ENCODE assay signal across 8 mouse cellular contexts in genomic region chr7:45705443-45705864, GRCm38 (mm10). TPM values are rescaled to one million over a fixed set of nuclear protein-coding genes. Genes with fewer than 3 reads are reported as not detected.
DNase-seq lines count a peak whose midpoint lies in the region; ATAC-seq and TF ChIP-seq lines count a peak whose summit lies in the region.

No protein-coding gene starts in this region.

- peak overlapping the region; percentile 70 to 93 for H3K27ac ChIP-seq in heart, embryonic 14.5 days (replicated peaks in 1 of 2; ENCODE audit: control insufficient read depth in 1 of 2, insufficient read depth in 1 of 2, low read depth in 2 of 2, low read length in 2 of 2)
- peak overlapping the region; percentile 100 for H3K27ac ChIP-seq in cortical plate, adult 2 months (ENCODE audit: insufficient read depth, low read length)
- peak overlapping the region; percentile 82 for H3K27ac ChIP-seq in hindbrain, postnatal 0 days
- peak overlapping the region; percentile 91 for H3K27ac ChIP-seq in midbrain, postnatal 0 days (ENCODE audit: low read depth, low read length)

- H3K36me3 ChIP-seq in heart, embryonic 14.5 days (ENCODE audit: control insufficient read depth, insufficient read depth, low read length), result peaks cover 9% of the 10 kb centered on the region
- H3K36me3 ChIP-seq in hindbrain, postnatal 0 days (ENCODE audit: insufficient read depth, low read length), result peaks cover under 1% of the 10 kb centered on the region; the same call in 1 of the 2 replicates
- H3K36me3 ChIP-seq in midbrain, postnatal 0 days (ENCODE audit: insufficient read depth, low read length), result peaks cover 2% of the 10 kb centered on the region

- intact Hi-C loops in heart, postnatal 36 days (cut with DNase I), result loop anchor here (5.0 kb wide), 1 partner anchor 1002 kb away; no protein-coding TSS in a partner anchor
- intact Hi-C loops in left cerebral cortex, postnatal 36 days (cut with DNase I), result no loop called here

- TF ChIP-seq POLR2A in cortical plate, adult 2 months (IDR thresholded peaks at IDR 0.05; ENCODE audit: extremely low read depth, insufficient read depth, low read length), result no peak

- under 1% methylated on average over 21 of the region's 21 CpGs for WGBS in heart, embryonic 14.5 days
- WGBS in hindbrain, postnatal 0 days, result under 1% methylated on average over 21 of the region's 21 CpGs
- under 1% methylated on average over 21 of the region's 21 CpGs for WGBS in midbrain, postnatal 0 days

- ATAC-seq in heart, embryonic 14.5 days (ENCODE audit: insufficient number of reproducible peaks, insufficient read depth, low FRiP score, low read depth), result no peak
- ATAC-seq in hindbrain, postnatal 0 days, result no peak
- ATAC-seq in midbrain, postnatal 0 days (ENCODE audit: low FRiP score), result no peak

- peak overlapping the region; percentile 93 for H3K9ac ChIP-seq in heart, embryonic 14.5 days (ENCODE audit: low read length)
- peak overlapping the region; percentile 63 for H3K9ac ChIP-seq in hindbrain, postnatal 0 days (replicated peaks; ENCODE audit: low read length)
- H3K9ac ChIP-seq in midbrain, postnatal 0 days (replicated peaks; ENCODE audit: low read length, poor library complexity, severe bottlenecking), result peak overlapping the region; percentile 71

- H3K27me3 ChIP-seq in heart, embryonic 14.5 days (ENCODE audit: control insufficient read depth, insufficient read depth, low read length), result peaks cover 1% of the 10 kb centered on the region
- no peaks in the 10 kb centered on the region for H3K27me3 ChIP-seq in hindbrain, postnatal 0 days (ENCODE audit: insufficient read depth, low read length)
- no peaks in the 10 kb centered on the region for H3K27me3 ChIP-seq in midbrain, postnatal 0 days (ENCODE audit: insufficient read depth, low read length)

- peak overlapping the region; percentile 66 to 74 for H3K4me3 ChIP-seq in heart, embryonic 14.5 days (ENCODE audit: control insufficient read depth in 1 of 2, insufficient read depth in 1 of 2, low read depth in 1 of 2, low read length in 2 of 2)
- peak overlapping the region; percentile 97 for H3K4me3 ChIP-seq in cortical plate, adult 2 months (ENCODE audit: insufficient read depth, low read length)
- H3K4me3 ChIP-seq in hindbrain, postnatal 0 days (ENCODE audit: low read length), result peak overlapping the region; percentile 49
- H3K4me3 ChIP-seq in midbrain, postnatal 0 days (ENCODE audit: low read depth, low read length), result peak overlapping the region; percentile 61

- TF ChIP-seq CTCF in cortical plate, adult 2 months (IDR thresholded peaks at IDR 0.05; ENCODE audit: extremely low read depth, insufficient read depth, low read length), result no peak
- TF ChIP-seq CTCF in hindbrain, postnatal 0 days (IDR thresholded peaks at IDR 0.05; ENCODE audit: low read depth), result no peak
- no peak for TF ChIP-seq CTCF in midbrain, postnatal 0 days (IDR thresholded peaks at IDR 0.05)

- no peak for DNase-seq in heart, postnatal 36 days
- no peak for DNase-seq in hindbrain, postnatal 0 days (ENCODE audit: low spot score)
- no peak for DNase-seq in midbrain, postnatal 0 days (ENCODE audit: low spot score)
- DNase-seq in urinary bladder, postnatal 14 days (ENCODE audit: low spot score), result no peak
- no peak for DNase-seq in left cerebral cortex, postnatal 36 days (ENCODE audit: low spot score in 2 of 2)
- DNase-seq in right cerebral cortex, postnatal 4 days, result no peak

- peak overlapping the region; percentile 96 for H3K4me2 ChIP-seq in heart, embryonic 14.5 days (ENCODE audit: low read length)
- H3K4me2 ChIP-seq in hindbrain, postnatal 0 days (ENCODE audit: low read depth, low read length), result peak overlapping the region; percentile 90
- H3K4me2 ChIP-seq in midbrain, postnatal 0 days (ENCODE audit: low read depth, low read length, poor library complexity, severe bottlenecking), result peak overlapping the region; percentile 81

- H3K9me3 ChIP-seq in heart, embryonic 14.5 days (ENCODE audit: control insufficient read depth, low read length), result no peaks in the 10 kb centered on the region
- no peaks in the 10 kb centered on the region for H3K9me3 ChIP-seq in hindbrain, postnatal 0 days (ENCODE audit: low read length)
- no peaks in the 10 kb centered on the region for H3K9me3 ChIP-seq in midbrain, postnatal 0 days (ENCODE audit: low read length)

- H3K4me1 ChIP-seq in heart, embryonic 14.5 days (ENCODE audit: control insufficient read depth in 2 of 2, insufficient read depth in 2 of 2, low read length in 2 of 2), result peaks cover 28 to 43% of the 10 kb centered on the region in 2 experiments
- peaks cover 11% of the 10 kb centered on the region for H3K4me1 ChIP-seq in cortical plate, adult 2 months (ENCODE audit: control insufficient read depth, insufficient read depth, low read length)
- peaks cover 48% of the 10 kb centered on the region for H3K4me1 ChIP-seq in hindbrain, postnatal 0 days (ENCODE audit: insufficient read depth, low read length)
- H3K4me1 ChIP-seq in midbrain, postnatal 0 days (ENCODE audit: insufficient read depth, low read length), result peaks cover 33% of the 10 kb centered on the region

RNA-seq across cellular contexts. Expression of gene Dbp, which starts 0.6 kb away (rescaled TPM):
- polyA plus RNA-seq in heart, embryonic 14.5 days (2014; fragmentation: Nextera tagmentation; extraction: Ambion mirVana), result 4.5 and 7.3 TPM in 2 replicates
- total RNA-seq in heart, postnatal 36 days (2021), result 100 to 1,000 TPM in 1 of 2 experiments, 10 to 100 TPM in 1; 44.4 to 158 TPM
- 251 and 257 TPM in 2 replicates for polyA plus RNA-seq in cortical plate, adult 2 months (2012; rRNA removed)
- 4.2 and 12.2 TPM in 2 replicates for total RNA-seq in hindbrain, postnatal 0 days (2014; rRNA removed)
- 4.6 and 5.3 TPM in 2 replicates for polyA plus RNA-seq in hindbrain, postnatal 0 days (2015; fragmentation: Nextera tagmentation; extraction: Ambion mirVana)
- 8.4 and 9.6 TPM in 2 replicates for total RNA-seq in midbrain, postnatal 0 days (2014; rRNA removed)
- polyA plus RNA-seq in midbrain, postnatal 0 days (2015; fragmentation: Nextera tagmentation; extraction: Ambion mirVana), result 4.6 and 4.8 TPM in 2 replicates
- total RNA-seq in left cerebral cortex, postnatal 36 days (2021), result 100 to 1,000 TPM; 128 to 138 TPM

RNA-seq across cellular contexts. Expression of gene Car11, which starts 5.8 kb away (rescaled TPM):
- polyA plus RNA-seq in heart, embryonic 14.5 days (2014; fragmentation: Nextera tagmentation; extraction: Ambion mirVana), result 6.8 and 8.0 TPM in 2 replicates
- 1 to 10 TPM; 6.2 to 6.7 TPM for total RNA-seq in heart, postnatal 36 days (2021)
- 351 and 377 TPM in 2 replicates for polyA plus RNA-seq in cortical plate, adult 2 months (2012; rRNA removed)
- total RNA-seq in hindbrain, postnatal 0 days (2014; rRNA removed), result 89.4 and 91.0 TPM in 2 replicates
- 76.9 and 78.2 TPM in 2 replicates for polyA plus RNA-seq in hindbrain, postnatal 0 days (2015; fragmentation: Nextera tagmentation; extraction: Ambion mirVana)
- 118 and 130 TPM in 2 replicates for total RNA-seq in midbrain, postnatal 0 days (2014; rRNA removed)
- 107 and 114 TPM in 2 replicates for polyA plus RNA-seq in midbrain, postnatal 0 days (2015; fragmentation: Nextera tagmentation; extraction: Ambion mirVana)
- total RNA-seq in left cerebral cortex, postnatal 36 days (2021), result 100 to 1,000 TPM; 209 to 228 TPM

RNA-seq across cellular contexts. Expression of gene Rpl18, which starts 9.8 kb away (rescaled TPM):
- polyA plus RNA-seq in heart, embryonic 14.5 days (2014; fragmentation: Nextera tagmentation; extraction: Ambion mirVana), result 666 and 743 TPM in 2 replicates
- 100 to 1,000 TPM; 550 to 591 TPM for total RNA-seq in heart, postnatal 36 days (2021)
- polyA plus RNA-seq in cortical plate, adult 2 months (2012; rRNA removed), result 255 and 261 TPM in 2 replicates
- 999 and 1,175 TPM in 2 replicates for total RNA-seq in hindbrain, postnatal 0 days (2014; rRNA removed)
- 519 and 535 TPM in 2 replicates for polyA plus RNA-seq in hindbrain, postnatal 0 days (2015; fragmentation: Nextera tagmentation; extraction: Ambion mirVana)
- 801 and 989 TPM in 2 replicates for total RNA-seq in midbrain, postnatal 0 days (2014; rRNA removed)
- 473 and 492 TPM in 2 replicates for polyA plus RNA-seq in midbrain, postnatal 0 days (2015; fragmentation: Nextera tagmentation; extraction: Ambion mirVana)
- 100 to 1,000 TPM; 284 to 337 TPM for total RNA-seq in left cerebral cortex, postnatal 36 days (2021)

RNA-seq across cellular contexts. Expression of gene Sec1, which starts 11.3 kb away (rescaled TPM):
- polyA plus RNA-seq in heart, embryonic 14.5 days (2014; fragmentation: Nextera tagmentation; extraction: Ambion mirVana), result 0.28 and 0.41 TPM in 2 replicates
- total RNA-seq in heart, postnatal 36 days (2021), result under 1 TPM in 1 of 2 experiments, not detected in 1; 0.22 TPM
- 6.6 and 8.0 TPM in 2 replicates for polyA plus RNA-seq in cortical plate, adult 2 months (2012; rRNA removed)
- total RNA-seq in hindbrain, postnatal 0 days (2014; rRNA removed), result 0.68 and 0.79 TPM in 2 replicates
- polyA plus RNA-seq in hindbrain, postnatal 0 days (2015; fragmentation: Nextera tagmentation; extraction: Ambion mirVana), result 0.35 and 0.48 TPM in 2 replicates
- total RNA-seq in midbrain, postnatal 0 days (2014; rRNA removed), result 0.28 and 1.0 TPM in 2 replicates
- 0.37 and 0.79 TPM in 2 replicates for polyA plus RNA-seq in midbrain, postnatal 0 days (2015; fragmentation: Nextera tagmentation; extraction: Ambion mirVana)
- under 1 TPM; 0.37 to 0.48 TPM for total RNA-seq in left cerebral cortex, postnatal 36 days (2021)

RNA-seq across cellular contexts. Expression of gene Sphk2, which starts 12.3 kb away (rescaled TPM):
- 11.9 and 12.5 TPM in 2 replicates for polyA plus RNA-seq in heart, embryonic 14.5 days (2014; fragmentation: Nextera tagmentation; extraction: Ambion mirVana)
- total RNA-seq in heart, postnatal 36 days (2021), result 10 to 100 TPM; 16.2 to 18.7 TPM
- 22.5 and 23.5 TPM in 2 replicates for polyA plus RNA-seq in cortical plate, adult 2 months (2012; rRNA removed)
- 27.4 and 31.6 TPM in 2 replicates for total RNA-seq in hindbrain, postnatal 0 days (2014; rRNA removed)
- polyA plus RNA-seq in hindbrain, postnatal 0 days (2015; fragmentation: Nextera tagmentation; extraction: Ambion mirVana), result 17.8 and 18.5 TPM in 2 replicates
- total RNA-seq in midbrain, postnatal 0 days (2014; rRNA removed), result 22.4 and 23.5 TPM in 2 replicates
- polyA plus RNA-seq in midbrain, postnatal 0 days (2015; fragmentation: Nextera tagmentation; extraction: Ambion mirVana), result 15.8 and 18.1 TPM in 2 replicates
- 10 to 100 TPM; 29.9 to 30.0 TPM for total RNA-seq in left cerebral cortex, postnatal 36 days (2021)

Comparison
In these comparisons a context has a peak if more than half of its experiments do, and no peak if none do; other contexts are left out.
1. RNA of gene Car11, which starts 5.8 kb away (total RNA-seq): 209 to 228 TPM in left cerebral cortex, postnatal 36 days, 118 to 130 TPM in midbrain, postnatal 0 days and 89.4 to 91.0 TPM in hindbrain, postnatal 0 days; 6.2 to 6.7 TPM in heart, postnatal 36 days; every median in the first group is over 10 times any median in the second.
2. Peak in every context shown above with its lines, with median percentiles within 50 percentile points of each other: H3K27ac ChIP-seq, H3K4me2 ChIP-seq, H3K4me3 ChIP-seq and H3K9ac ChIP-seq.